Mouse (Mus musculus): ENCODE results near the gene Fam171a1. TPM values are rescaled to one million over a fixed set of nuclear protein-coding genes. Genes with fewer than 3 reads are reported as not detected.

The Fam171a1 gene
- polyA plus RNA-seq, 1 experiment from 2014 or later, result 57.0 TPM

DNA sequence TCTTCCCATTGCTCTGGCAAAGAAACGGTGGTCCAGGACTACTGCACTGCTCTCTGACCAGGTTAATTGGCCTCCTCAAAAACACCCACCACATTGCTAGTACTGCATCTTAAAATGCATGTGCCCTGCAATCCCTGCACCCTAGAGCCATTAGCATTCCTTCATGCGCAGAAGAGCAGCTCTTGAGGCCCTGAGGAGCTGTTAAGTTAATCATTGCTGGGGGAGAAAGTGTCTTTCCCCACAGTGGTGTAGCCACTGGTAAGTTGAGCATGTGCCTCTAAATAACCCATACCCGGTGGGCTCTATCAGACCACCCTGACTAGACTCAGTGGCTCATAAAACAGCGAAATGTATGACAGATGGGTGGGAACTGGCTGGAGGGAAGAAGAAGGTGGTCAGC lies 66.5 kb downstream of the Fam171a1 start:
- DNase-seq, result peak; percentile 23
- no peak for ATAC-seq (ENCODE audit: insufficient read depth)
- TF ChIP-seq CTCF (IDR thresholded peaks at IDR 0.05; ENCODE audit: low read depth), result no peak
- Histone ChIP-seq H3K9me3 (ENCODE audit: low read depth, low read length) (no peaks in the 10 kb centered on the region), H3K4me1 (ENCODE audit: insufficient read depth) (no peaks in the 10 kb centered on the region), H3K4me3 (ENCODE audit: low read depth, low read length) (no peak overlapping the region), H3K36me3 (ENCODE audit: insufficient read depth) (peaks cover 22% of the 10 kb centered on the region; the same call in 1 of the 2 replicates), H3K27ac (ENCODE audit: low read depth) (no peak overlapping the region), H3K9ac (no peak overlapping the region), H3K4me2 (no peak overlapping the region), H3K27me3 (ENCODE audit: insufficient read depth, low read length) (no peaks in the 10 kb centered on the region)
- 68% methylated on average over 4 of the region's 4 CpGs for WGBS

DNA sequence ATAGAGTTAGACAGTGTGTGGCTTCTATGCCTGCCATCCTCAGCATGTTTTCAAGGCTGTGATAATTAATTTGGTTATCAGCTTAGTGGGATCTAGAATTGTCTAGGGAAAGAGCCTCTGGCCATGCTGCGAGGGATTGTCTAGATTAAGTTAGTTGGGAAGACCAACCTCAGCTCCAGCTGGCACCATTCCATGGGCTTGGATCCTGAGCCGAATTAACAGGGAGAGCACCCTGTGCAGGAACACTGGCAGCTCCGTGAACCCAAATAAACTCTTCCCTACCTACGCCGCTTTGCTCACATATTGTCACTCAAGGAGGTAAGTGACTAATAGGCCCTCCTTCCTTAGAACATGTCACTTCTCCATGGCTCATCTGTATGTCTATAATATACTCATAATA lies 69.6 kb downstream of the Fam171a1 start:
- no peak for DNase-seq
- Histone ChIP-seq H3K9me3 (ENCODE audit: low read depth, low read length) (no peaks in the 10 kb centered on the region), H3K4me2 (no peak overlapping the region), H3K27me3 (ENCODE audit: insufficient read depth, low read length) (no peaks in the 10 kb centered on the region), H3K4me1 (ENCODE audit: insufficient read depth) (no peaks in the 10 kb centered on the region), H3K9ac (no peak overlapping the region), H3K27ac (ENCODE audit: low read depth) (no peak overlapping the region), H3K36me3 (ENCODE audit: insufficient read depth) (peaks cover 36% of the 10 kb centered on the region; the same call in 1 of the 2 replicates), H3K4me3 (ENCODE audit: low read depth, low read length) (no peak overlapping the region)
- TF ChIP-seq CTCF (IDR thresholded peaks at IDR 0.05; ENCODE audit: low read depth), result no peak
- no peak for ATAC-seq (ENCODE audit: insufficient read depth)
- WGBS, result 89% methylated on average over 5 of the region's 5 CpGs

DNA sequence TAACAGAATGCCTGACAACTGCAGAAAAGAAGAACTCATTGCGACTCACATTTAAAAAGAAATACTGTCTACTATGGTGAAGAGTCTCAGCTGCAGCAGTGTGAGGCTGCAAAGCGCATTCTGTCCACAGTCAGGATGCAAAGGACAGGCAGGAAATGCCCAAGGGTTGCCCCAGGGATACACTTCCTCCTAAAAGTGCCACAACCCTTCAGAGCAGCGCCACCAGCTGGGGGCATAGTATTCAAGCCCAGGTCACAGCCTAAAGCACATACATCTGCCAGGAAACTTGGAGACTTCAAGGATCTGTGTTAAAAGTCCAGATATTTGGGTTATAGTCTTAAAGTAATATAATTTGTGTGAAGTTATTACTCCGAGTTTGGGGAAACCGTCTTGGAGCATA lies 71.3 kb downstream of the Fam171a1 start:
- DNase-seq, result peak; percentile 42
- TF ChIP-seq CTCF (IDR thresholded peaks at IDR 0.05; ENCODE audit: low read depth), result peak; percentile 37
- no peaks in the 10 kb centered on the region for H3K4me1 ChIP-seq (ENCODE audit: insufficient read depth)
- H3K9me3 ChIP-seq (ENCODE audit: low read depth, low read length), result no peaks in the 10 kb centered on the region
- no peak for ATAC-seq (ENCODE audit: insufficient read depth)
- H3K27me3 ChIP-seq (ENCODE audit: insufficient read depth, low read length), result no peaks in the 10 kb centered on the region
- WGBS, result 75% methylated on average over 5 of the region's 5 CpGs
- no peak overlapping the region for H3K4me3 ChIP-seq (ENCODE audit: low read depth, low read length)
- H3K4me2 ChIP-seq, result no peak overlapping the region
- H3K27ac ChIP-seq (ENCODE audit: low read depth), result no peak overlapping the region
- H3K36me3 ChIP-seq (ENCODE audit: insufficient read depth), result peaks cover 33% of the 10 kb centered on the region; the same call in 1 of the 2 replicates
- no peak overlapping the region for H3K9ac ChIP-seq

GRCm38 (mm10) chr2:3188745-3189475 lies 74.9 kb downstream of the Fam171a1 start:
- 81% methylated on average over 10 of the region's 10 CpGs for WGBS
- TF ChIP-seq CTCF (IDR thresholded peaks at IDR 0.05; ENCODE audit: low read depth), result no peak
- Histone ChIP-seq H3K27me3 (ENCODE audit: insufficient read depth, low read length) (no peaks in the 10 kb centered on the region), H3K4me1 (ENCODE audit: insufficient read depth) (no peaks in the 10 kb centered on the region), H3K27ac (ENCODE audit: low read depth) (no peak overlapping the region), H3K9ac (no peak overlapping the region), H3K9me3 (ENCODE audit: low read depth, low read length) (no peaks in the 10 kb centered on the region), H3K4me2 (no peak overlapping the region), H3K36me3 (ENCODE audit: insufficient read depth) (peaks cover 40% of the 10 kb centered on the region; the same call in 1 of the 2 replicates), H3K4me3 (ENCODE audit: low read depth, low read length) (no peak overlapping the region)
- ATAC-seq (ENCODE audit: insufficient read depth), result no peak
- DNase-seq, result no peak

- WGBS, result 77% methylated on average over 6 of the region's 6 CpGs
- no peak overlapping the region for H3K27ac ChIP-seq (ENCODE audit: low read depth)
- H3K9me3 ChIP-seq (ENCODE audit: low read depth, low read length), result no peaks in the 10 kb centered on the region
- H3K9ac ChIP-seq, result no peak overlapping the region
- ATAC-seq (ENCODE audit: insufficient read depth), result no peak
- no peaks in the 10 kb centered on the region for H3K4me1 ChIP-seq (ENCODE audit: insufficient read depth)
- no peak for DNase-seq
- peaks cover 42% of the 10 kb centered on the region; the same call in 1 of the 2 replicates for H3K36me3 ChIP-seq (ENCODE audit: insufficient read depth)
- no peak overlapping the region for H3K4me2 ChIP-seq
- H3K27me3 ChIP-seq (ENCODE audit: insufficient read depth, low read length), result no peaks in the 10 kb centered on the region
- no peak for TF ChIP-seq CTCF (IDR thresholded peaks at IDR 0.05; ENCODE audit: low read depth)
- H3K4me3 ChIP-seq (ENCODE audit: low read depth, low read length), result no peak overlapping the region
Observed at GRCm38 (mm10) chr2:3191149-3191548, 77.1 kb downstream of the Fam171a1 start.

GRCm38 (mm10) chr2:3195511-3195910 lies 81.5 kb downstream of the Fam171a1 start:
- Histone ChIP-seq H3K4me2 (no peak overlapping the region), H3K9ac (no peak overlapping the region), H3K4me1 (ENCODE audit: insufficient read depth) (no peaks in the 10 kb centered on the region), H3K27ac (ENCODE audit: low read depth) (no peak overlapping the region), H3K27me3 (ENCODE audit: insufficient read depth, low read length) (no peaks in the 10 kb centered on the region), H3K4me3 (ENCODE audit: low read depth, low read length) (no peak overlapping the region), H3K36me3 (ENCODE audit: insufficient read depth) (peaks cover 45% of the 10 kb centered on the region; the same call in 1 of the 2 replicates), H3K9me3 (ENCODE audit: low read depth, low read length) (no peaks in the 10 kb centered on the region)
- DNase-seq (no peak), ATAC-seq (ENCODE audit: insufficient read depth) (no peak)
- TF ChIP-seq CTCF (IDR thresholded peaks at IDR 0.05; ENCODE audit: low read depth), result no peak
- 70% methylated on average over 5 of the region's 5 CpGs for WGBS

- no peak for DNase-seq
- Histone ChIP-seq H3K4me3 (ENCODE audit: low read depth, low read length) (no peak overlapping the region), H3K27me3 (ENCODE audit: insufficient read depth, low read length) (no peaks in the 10 kb centered on the region), H3K4me1 (ENCODE audit: insufficient read depth) (no peaks in the 10 kb centered on the region), H3K36me3 (ENCODE audit: insufficient read depth) (peaks cover 38% of the 10 kb centered on the region; the same call in 1 of the 2 replicates), H3K4me2 (no peak overlapping the region), H3K9me3 (ENCODE audit: low read depth, low read length) (no peaks in the 10 kb centered on the region), H3K27ac (ENCODE audit: low read depth) (no peak overlapping the region), H3K9ac (no peak overlapping the region)
- TF ChIP-seq CTCF (IDR thresholded peaks at IDR 0.05; ENCODE audit: low read depth), result no peak
- WGBS, result 85% methylated on average over 4 of the region's 4 CpGs
- ATAC-seq (ENCODE audit: insufficient read depth), result no peak
Observed at GRCm38 (mm10) chr2:3200422-3200821, 86.4 kb downstream of the Fam171a1 start.

All from lung, embryonic 14.5 days (tissue).